Mouse (Mus musculus): ENCODE measurements at regions not wholly inside any gene's neighbourhood (a gene's known extent, or its start where the extent isn't known, plus 50 kb on each side); places are given as distances from the start of the nearest gene placed in this dataset.

- TF ChIP-seq MAFK (IDR thresholded peaks at IDR 0.05; ENCODE audit: insufficient read depth, low read depth, low read length) (no peak), HCFC1 (IDR thresholded peaks at IDR 0.05; ENCODE audit: borderline replicate concordance, insufficient read depth, low read length) (no peak), CHD2 (IDR thresholded peaks at IDR 0.05; ENCODE audit: low read depth, low read length) (no peak), ZC3H11A (IDR thresholded peaks at IDR 0.05; ENCODE audit: borderline replicate concordance, low read depth, low read length) (no peak), ZNF384 (IDR thresholded peaks at IDR 0.05; ENCODE audit: low read depth, low read length) (no peak)
Observed at GRCm38 (mm10) chr14:91582462-91582861, 2308.0 kb downstream of the Pcdh9 start.
